Mouse (Mus musculus) gastrocnemius, postnatal 14 days (tissue): Measurements from ENCODE around the gene Ezh1. TPM values are rescaled to one million over a fixed set of nuclear protein-coding genes. Genes with fewer than 3 reads are reported as not detected.

Experiments used
- DNase-seq: peaks from one replicate; pipeline ENCODE4 v3.0.0; 2021; ENCODE audit warnings: mixed read lengths
- intact Hi-C: fragments of 180-260 bp; cut with DNase I; formaldehyde crosslinking; loops from one replicate; pipeline ENCODE4 v1.15.1; 2025; ENCODE audit warnings: low total_unique reads
- total RNA-seq, 2 experiments: library from RNA; stranded (reverse); gene quantifications; 2 replicates each; pipeline ENCODE4 v1.2.3; 2021

Ezh1 gene
- total RNA-seq, 2 experiments from 2014 or later = 13.5 to 18.1 TPM

DNA sequence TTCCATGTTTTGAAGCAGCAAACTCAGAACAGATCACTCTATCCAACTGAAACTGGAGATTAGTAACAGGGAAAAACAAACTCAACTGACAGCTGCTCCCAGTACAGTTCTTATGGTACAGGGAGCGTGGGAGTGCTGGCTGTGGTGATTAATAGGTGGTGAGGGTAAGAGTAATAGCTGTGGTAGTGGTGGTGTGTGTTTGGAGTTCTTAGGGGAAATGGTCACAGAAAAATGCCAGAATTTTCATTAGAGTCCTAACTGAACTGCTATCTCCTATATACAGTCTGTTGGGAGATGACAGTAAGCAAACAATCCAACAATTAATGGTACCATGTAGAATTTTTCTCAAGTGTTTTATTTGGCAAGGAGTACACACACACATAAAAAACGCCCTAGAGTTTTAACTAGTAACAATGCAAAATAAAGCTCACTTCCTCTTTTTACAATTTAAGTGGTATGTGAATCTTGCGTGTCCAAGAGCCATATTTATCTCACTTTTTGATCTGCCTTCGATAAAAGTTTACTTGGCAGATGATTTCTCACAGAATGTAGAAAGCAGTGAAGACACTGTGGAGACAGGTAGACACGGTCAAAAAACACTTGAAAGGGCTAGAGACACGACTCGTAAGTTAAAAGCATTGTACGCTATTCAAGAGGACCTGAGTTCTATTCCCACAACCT, 4.8 kb downstream of the Ezh1 start:
- DNase-seq = no peak
- intact Hi-C loops = no loop called here

- no peak for DNase-seq
- intact Hi-C loops = no loop called here
These were observed 5.4 kb downstream of the Ezh1 start for GRCm38 (mm10) chr11:101220853-101221252.

DNA sequence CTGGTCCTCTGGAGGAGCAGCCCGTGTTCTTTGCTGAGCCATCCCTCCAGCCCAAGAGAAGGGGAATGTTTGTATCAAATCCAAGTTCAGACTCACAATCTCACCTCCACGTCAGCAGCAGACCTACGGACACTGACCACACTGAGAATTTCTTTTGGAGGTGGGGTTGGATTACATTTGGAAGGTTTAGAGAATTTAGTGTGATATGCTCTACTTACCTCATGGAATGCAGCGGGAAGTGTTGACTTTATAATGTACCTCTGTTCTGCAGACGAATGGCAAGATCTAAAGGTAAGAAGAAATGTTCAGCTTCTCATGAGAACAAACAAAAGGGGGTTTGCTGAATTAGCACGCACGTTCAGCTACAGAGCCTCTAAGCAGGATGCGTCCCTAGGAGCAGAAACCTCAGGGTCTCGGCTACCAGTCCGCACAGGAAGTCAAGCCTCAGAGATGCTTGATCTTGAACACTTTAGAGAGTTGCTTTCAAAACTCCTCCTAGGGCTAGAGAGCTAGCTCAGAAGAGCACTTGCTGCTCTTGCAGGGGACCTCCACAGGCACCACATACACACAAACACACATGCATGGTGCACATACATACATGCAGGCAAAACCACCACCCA, 7.7 kb downstream of the Ezh1 start:
- no peak for DNase-seq
- intact Hi-C loops = loop anchor here (10.0 kb wide), 1 partner anchor 176 kb away; no protein-coding TSS in a partner anchor

DNA sequence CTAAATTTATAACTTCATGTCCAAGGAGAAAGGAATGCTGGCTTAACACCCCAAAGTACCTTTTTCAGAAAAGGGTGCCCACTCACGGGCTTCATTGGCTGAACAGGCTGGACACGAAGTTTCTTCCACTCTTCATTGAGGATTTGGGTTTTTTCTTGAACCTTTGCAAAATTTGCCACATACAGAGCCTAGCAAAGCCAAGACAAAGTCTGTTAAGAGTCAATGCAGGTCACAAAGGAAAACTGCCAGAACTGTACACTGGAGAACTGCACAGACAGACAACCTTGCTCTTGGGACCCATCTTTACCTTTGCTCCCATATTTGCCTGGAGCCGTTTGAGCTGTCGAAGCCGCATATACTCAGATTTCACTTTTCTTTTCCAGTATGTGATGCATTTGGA, 9.3 kb downstream of the Ezh1 start:
- intact Hi-C loops = loop anchor here (10.0 kb wide), 1 partner anchor 178 kb away; no protein-coding TSS in a partner anchor
- DNase-seq = no peak

GRCm38 (mm10) chr11:101211970-101212369, 14.3 kb downstream of the Ezh1 start:
- no peak for DNase-seq
- intact Hi-C loops = loop anchor here (1.0 to 10.0 kb wide), 3 partner anchors 36 to 183 kb away; no protein-coding TSS in a partner anchor

- DNase-seq = no peak
- intact Hi-C loops = no loop called here
These were observed 25.3 kb downstream of the Ezh1 start for GRCm38 (mm10) chr11:101200986-101201385.

GRCm38 (mm10) chr11:101199555-101199954, 26.7 kb downstream of the Ezh1 start:
- no peak for DNase-seq
- intact Hi-C loops = no loop called here

GRCm38 (mm10) chr11:101196175-101196574, 30.1 kb downstream of the Ezh1 start:
- DNase-seq = no peak
- intact Hi-C loops = no loop called here

GRCm38 (mm10) chr11:101195571-101195970, 30.7 kb downstream of the Ezh1 start:
- DNase-seq = no peak

DNA sequence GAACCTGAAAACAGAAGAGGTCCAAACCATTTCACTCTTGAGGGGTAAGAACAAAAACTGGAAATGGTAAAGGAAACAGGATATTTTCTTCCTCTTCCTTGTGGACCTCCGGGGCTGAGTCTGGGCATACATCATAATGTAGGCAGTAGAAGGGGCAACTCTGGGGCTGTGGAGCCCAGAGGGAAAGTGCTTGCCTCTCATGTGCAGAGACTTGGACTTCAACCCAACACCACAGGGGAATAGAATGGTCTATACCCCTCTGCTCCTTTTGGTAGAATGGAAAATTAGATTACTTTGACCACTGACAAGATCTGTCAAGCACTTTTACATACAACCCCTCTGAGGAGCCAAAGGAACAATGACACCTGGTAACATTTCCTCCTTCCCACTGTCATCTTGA, 31.2 kb downstream of the Ezh1 start:
- no peak for DNase-seq
- intact Hi-C loops = no loop called here

More at GRCm38 (mm10) chr11:101195571-101195970, 30.7 kb downstream of the Ezh1 start:
- intact Hi-C loops = no loop called here

DNA sequence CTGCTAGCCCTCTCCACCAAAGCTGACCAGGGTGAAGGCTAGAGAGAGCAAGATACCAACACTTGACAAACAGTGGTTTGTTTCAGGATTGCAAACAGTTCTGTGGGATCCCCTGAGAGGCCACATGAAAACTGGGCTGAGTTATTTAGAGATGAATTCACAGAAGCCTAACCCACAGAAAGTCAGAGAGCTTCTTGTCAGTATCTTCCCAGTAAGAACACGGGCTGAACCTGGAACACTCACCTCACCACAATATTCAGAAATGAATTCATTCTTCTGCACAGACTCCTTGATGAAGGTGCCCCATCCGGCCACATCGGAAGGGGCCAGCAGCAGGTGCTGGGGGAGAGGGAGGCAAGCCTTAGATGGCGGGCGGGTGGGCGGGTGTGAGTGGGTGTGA, 31.6 kb downstream of the Ezh1 start:
- intact Hi-C loops = no loop called here
- no peak for DNase-seq

GRCm38 (mm10) chr11:101194137-101194536, 32.1 kb downstream of the Ezh1 start:
- intact Hi-C loops = no loop called here
- no peak for DNase-seq

DNA sequence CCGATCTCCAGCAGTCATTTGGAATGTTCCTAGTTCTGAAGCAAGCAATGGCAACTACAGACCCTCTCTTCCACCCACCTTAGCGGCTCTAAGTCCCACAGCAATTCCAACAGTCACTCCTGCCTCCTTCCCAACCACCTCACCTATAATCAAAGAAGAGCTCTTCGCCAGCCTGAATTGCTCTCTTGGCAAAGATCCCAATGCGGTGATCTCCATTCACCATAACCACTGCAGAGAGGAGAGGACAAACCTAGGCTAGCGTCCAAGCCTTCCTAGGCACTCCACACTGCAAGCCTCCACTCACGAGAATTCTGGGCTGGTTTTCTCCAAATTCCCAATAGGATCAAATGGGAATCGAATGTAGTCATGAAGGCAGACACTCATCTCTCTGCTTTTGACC, 33.2 kb downstream of the Ezh1 start:
- no peak for DNase-seq
- intact Hi-C loops = no loop called here

DNA sequence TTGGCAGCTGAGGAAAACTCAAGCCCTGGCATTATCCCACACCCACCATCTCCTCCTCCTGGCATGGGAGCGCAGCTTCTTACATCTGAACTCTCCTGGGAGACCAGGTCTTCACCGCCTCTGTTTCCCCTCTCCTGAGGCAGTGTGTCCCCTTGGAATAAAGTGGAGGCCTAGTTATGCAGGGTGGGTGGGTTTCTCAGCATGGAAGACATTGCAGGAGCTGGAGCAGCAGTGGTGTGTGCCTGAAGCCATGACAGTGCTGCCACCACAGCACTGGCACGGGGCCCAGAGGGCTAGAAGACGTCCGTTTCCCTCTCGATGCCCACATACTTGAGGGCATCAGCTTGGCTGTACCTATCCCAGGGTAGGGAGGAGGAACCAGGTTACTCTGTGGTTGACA, 33.6 kb downstream of the Ezh1 start:
- intact Hi-C loops = no loop called here
- no peak for DNase-seq

- no peak for DNase-seq
- intact Hi-C loops = no loop called here
These were observed 34.3 kb downstream of the Ezh1 start for GRCm38 (mm10) chr11:101191919-101192470.

- intact Hi-C loops = no loop called here
- no peak for DNase-seq
These were observed 35.1 kb downstream of the Ezh1 start for GRCm38 (mm10) chr11:101190913-101191907.

DNA sequence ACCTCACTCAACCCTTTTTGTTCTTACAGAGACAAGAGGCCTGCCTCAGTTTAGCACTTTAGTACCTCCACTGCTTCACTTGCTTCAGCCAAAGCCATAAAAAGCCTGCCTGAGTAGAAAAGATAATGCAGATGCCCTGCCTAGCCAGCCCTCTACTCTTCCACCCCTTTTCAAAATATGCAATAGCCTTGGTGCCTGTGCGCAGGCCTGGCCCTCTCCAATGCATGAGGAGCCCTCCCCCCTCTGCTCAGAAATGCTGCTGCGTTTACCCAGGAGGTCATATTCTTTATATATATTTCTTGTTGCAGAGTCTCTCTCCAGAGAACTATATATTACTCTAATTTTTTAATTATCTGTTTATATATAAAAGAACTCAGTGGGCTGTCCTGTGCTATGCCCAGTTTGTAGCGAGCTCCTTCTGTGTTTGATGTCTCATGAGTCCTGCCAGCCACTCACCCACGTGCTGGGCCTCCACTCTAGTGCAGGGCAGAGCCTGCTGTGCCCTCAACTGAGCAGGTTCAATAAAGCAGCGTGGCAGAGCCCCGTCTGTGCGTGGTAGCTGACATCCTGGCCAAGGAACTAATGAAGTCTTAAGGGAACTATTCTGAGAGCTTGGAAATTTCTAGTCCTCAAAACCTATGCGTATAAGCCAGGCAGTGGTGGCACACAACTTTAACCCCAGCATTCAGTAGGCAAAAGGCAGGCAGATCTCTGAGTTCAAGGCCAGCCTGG, 35.9 kb downstream of the Ezh1 start:
- intact Hi-C loops = no loop called here
- DNase-seq = no peak

- intact Hi-C loops = loop anchor here (10.0 kb wide), 2 partner anchors 205 to 305 kb away; no protein-coding TSS in a partner anchor
- peak; percentile 81 for DNase-seq
These were observed 36.6 kb downstream of the Ezh1 start for GRCm38 (mm10) chr11:101189495-101190180.
